Mouse (Mus musculus) myocyte (in vitro differentiated cells): Measurements from ENCODE around the gene Notch3. TPM values are rescaled to one million over a fixed set of nuclear protein-coding genes. Genes with fewer than 3 reads are reported as not detected.
"Not testable (repeated sequence)": the region's sequence is repeated elsewhere in the genome, so short reads cannot be mapped to it uniquely, and the experiment has no call there.

Experiments
- H3K27me3 ChIP-seq: one replicate; pipeline ENCODE4 v1.6.1; 2011; ENCODE audit not compliant: control insufficient read depth, insufficient read depth, insufficient read length
- H3K36me3 ChIP-seq: one replicate; pipeline ENCODE4 v1.6.1; 2011; ENCODE audit not compliant: control insufficient read depth, insufficient read depth
- H3K4me2 ChIP-seq: one replicate; pipeline ENCODE4 v1.6.1; 2011; ENCODE audit warnings: low read depth, control low read depth
- H3K4me3 ChIP-seq: one replicate; pipeline ENCODE4 v1.5.1; 2011; ENCODE audit warnings: mild to moderate bottlenecking, control low read depth, moderate library complexity
- H3K79me2 ChIP-seq: one replicate; pipeline ENCODE4 v1.6.1; 2011; ENCODE audit not compliant: control insufficient read depth, insufficient read depth
- H3ac ChIP-seq: one replicate; pipeline ENCODE4 v1.6.1; 2011; ENCODE audit not compliant: control insufficient read depth, insufficient read length
- CEBPB ChIP-seq: IDR thresholded peaks from 2 replicates; pipeline ENCODE4 v1.6.1; 2011; ENCODE audit warnings: mild to moderate bottlenecking, moderate library complexity; ENCODE audit not compliant: poor library complexity, insufficient read depth, severe bottlenecking
- E2F4 ChIP-seq: IDR thresholded peaks from one replicate; pipeline ENCODE4 v1.6.1; 2011; ENCODE audit warnings: mild to moderate bottlenecking, control low read depth, moderate library complexity; ENCODE audit not compliant: insufficient read depth
- MAX ChIP-seq: IDR thresholded peaks from one replicate; pipeline ENCODE4 v1.6.1; 2011; ENCODE audit warnings: low read depth, mild to moderate bottlenecking, control low read depth
- MYOD1 ChIP-seq, 3 experiments: IDR thresholded peaks; one replicate each; pipeline ENCODE4 v1.6.1; 2011; ENCODE audit warnings: control low read depth in 2 of 3, low read depth in 2 of 3, mild to moderate bottlenecking in 2 of 3, moderate library complexity in 1 of 3; ENCODE audit not compliant: insufficient read length in 2 of 3, control insufficient read depth in 1 of 3
- MYOG ChIP-seq, 3 experiments: IDR thresholded peaks; one replicate each; pipeline ENCODE4 v1.6.1; 2011; ENCODE audit warnings: control low read depth in 2 of 3, low read depth in 2 of 3, mild to moderate bottlenecking in 2 of 3; ENCODE audit not compliant: insufficient read length in 2 of 3, control insufficient read depth in 1 of 3, insufficient read depth in 1 of 3
- POLR2A ChIP-seq: IDR thresholded peaks from one replicate; pipeline ENCODE4 v1.6.1; 2011; ENCODE audit warnings: low read depth, mild to moderate bottlenecking, control low read depth, moderate library complexity; ENCODE audit not compliant: insufficient read length
- POLR2AphosphoS2 ChIP-seq: IDR thresholded peaks from one replicate; pipeline ENCODE4 v1.6.1; 2011; ENCODE audit warnings: low read depth, control low read depth; ENCODE audit not compliant: insufficient read length
- REST ChIP-seq: IDR thresholded peaks from one replicate; pipeline ENCODE4 v1.6.1; 2011; ENCODE audit warnings: mild to moderate bottlenecking, control low read depth, moderate library complexity; ENCODE audit not compliant: insufficient read depth, insufficient read length
- SRF ChIP-seq: IDR thresholded peaks from one replicate; pipeline ENCODE4 v1.6.1; 2011; ENCODE audit warnings: low read depth; ENCODE audit not compliant: control insufficient read depth, insufficient read length
- TCF12 ChIP-seq: IDR thresholded peaks from one replicate; pipeline ENCODE4 v1.6.1; 2011; ENCODE audit warnings: mild to moderate bottlenecking, control low read depth; ENCODE audit not compliant: poor library complexity, insufficient read depth, severe bottlenecking
- TCF3 ChIP-seq: IDR thresholded peaks from one replicate; pipeline ENCODE4 v1.6.1; 2011; ENCODE audit warnings: low read depth, control low read depth; ENCODE audit not compliant: insufficient read length
- USF1 ChIP-seq: IDR thresholded peaks from one replicate; pipeline ENCODE4 v1.6.1; 2011; ENCODE audit warnings: low read depth, mild to moderate bottlenecking, control low read depth, moderate library complexity
- polyA plus RNA-seq: library from polyadenylated mRNA; unstranded; fragments of >200 nt; fragmentation: generic; extraction: Trizol; gene quantifications from one replicate; pipeline ENCODE4 v1.2.1, GENCODE M21; 2012; ENCODE audit warnings: missing spikeins

Notch3 gene
- polyA plus RNA-seq, 1 experiment, result 84.6 TPM

- H3K4me2 ChIP-seq, result peak overlapping the region; percentile 18
- TF ChIP-seq POLR2A, result no peak
- no peak for TF ChIP-seq CEBPB
- TF ChIP-seq TCF3, result no peak
- TF ChIP-seq MYOG (IDR thresholded peaks at IDR 0.05; ENCODE audit: control insufficient read depth in 1 of 3, insufficient read depth in 1 of 3, insufficient read length in 2 of 3, low read depth in 2 of 3), result peak in 1 of 3 experiments; percentile 37
- no peak for TF ChIP-seq TCF12
- TF ChIP-seq REST, result no peak
- no peak for TF ChIP-seq E2F4
- peak in 1 of 3 experiments; percentile 45 for TF ChIP-seq MYOD1 (IDR thresholded peaks at IDR 0.05; ENCODE audit: control insufficient read depth in 1 of 3, insufficient read length in 2 of 3, low read depth in 2 of 3)
- no peak for TF ChIP-seq USF1
- TF ChIP-seq POLR2AphosphoS2, result no peak
- no peaks in the 10 kb centered on the region for H3K79me2 ChIP-seq
- no peaks in the 10 kb centered on the region for H3K27me3 ChIP-seq
- H3K36me3 ChIP-seq, result peaks cover 16% of the 10 kb centered on the region
- no peak overlapping the region for H3ac ChIP-seq
- H3K4me3 ChIP-seq, result no peak overlapping the region
Observed at GRCm38 (mm10) chr17:32121833-32122586, 44.6 kb downstream of the Notch3 start.

GRCm38 (mm10) chr17:32120771-32121532 lies 45.7 kb downstream of the Notch3 start:
- no peak for TF ChIP-seq POLR2A
- TF ChIP-seq POLR2AphosphoS2, result no peak
- TF ChIP-seq E2F4, result no peak
- no peak for TF ChIP-seq SRF
- no peak for TF ChIP-seq TCF3
- TF ChIP-seq MYOD1 (IDR thresholded peaks at IDR 0.05; ENCODE audit: control insufficient read depth in 1 of 3, insufficient read length in 2 of 3, low read depth in 2 of 3), result no peak
- Histone ChIP-seq H3K4me2 (no peak overlapping the region), H3K79me2 (no peaks in the 10 kb centered on the region), H3K4me3 (no peak overlapping the region), H3K36me3 (peaks cover 9% of the 10 kb centered on the region), H3K27me3 (no peaks in the 10 kb centered on the region), H3ac (no peak overlapping the region)

GRCm38 (mm10) chr17:32119196-32119595 lies 47.5 kb downstream of the Notch3 start:
- H3K79me2 ChIP-seq, result no peaks in the 10 kb centered on the region
- H3ac ChIP-seq, result no peak overlapping the region
- TF ChIP-seq MYOG (IDR thresholded peaks at IDR 0.05; ENCODE audit: control insufficient read depth in 1 of 3, insufficient read depth in 1 of 3, insufficient read length in 2 of 3, low read depth in 2 of 3), result no peak
- no peaks in the 10 kb centered on the region for H3K27me3 ChIP-seq
- no peak overlapping the region for H3K4me2 ChIP-seq
- H3K4me3 ChIP-seq, result no peak overlapping the region
- H3K36me3 ChIP-seq, result peaks cover 9% of the 10 kb centered on the region

- Histone ChIP-seq H3K4me2 (peak overlapping the region; percentile 64), H3K27me3 (no peaks in the 10 kb centered on the region), H3K36me3 (peaks cover 4% of the 10 kb centered on the region), H3K4me3 (no peak overlapping the region), H3ac (no peak overlapping the region), H3K79me2 (no peaks in the 10 kb centered on the region)
- TF ChIP-seq E2F4 (no peak), MYOG (IDR thresholded peaks at IDR 0.05; ENCODE audit: control insufficient read depth in 1 of 3, insufficient read depth in 1 of 3, insufficient read length in 2 of 3, low read depth in 2 of 3) (peak; percentile 59 to 82 (median 70)), SRF (no peak), USF1 (no peak), POLR2AphosphoS2 (peak; percentile 66), TCF12 (no peak), MAX (no peak), REST (no peak), CEBPB (no peak), MYOD1 (IDR thresholded peaks at IDR 0.05; ENCODE audit: control insufficient read depth in 1 of 3, insufficient read length in 2 of 3, low read depth in 2 of 3) (peak; percentile 34 to 88 (median 85)), TCF3 (peak; percentile 5), POLR2A (peak; percentile 14)
Observed at GRCm38 (mm10) chr17:32118484-32118883, 48.2 kb downstream of the Notch3 start.

GRCm38 (mm10) chr17:32117872-32118421 lies 48.7 kb downstream of the Notch3 start:
- H3K36me3 ChIP-seq, H3K79me2 ChIP-seq, H3ac ChIP-seq, H3K4me3 ChIP-seq, H3K27me3 ChIP-seq: not testable (repeated sequence)
- peak overlapping the region; percentile 64 for H3K4me2 ChIP-seq
- TF ChIP-seq MYOG (IDR thresholded peaks at IDR 0.05; ENCODE audit: control insufficient read depth in 1 of 3, insufficient read depth in 1 of 3, insufficient read length in 2 of 3, low read depth in 2 of 3) (peak in 1 of 3 experiments; percentile 2), TCF12 (peak; percentile 35), POLR2A (peak; percentile 31), POLR2AphosphoS2 (peak; percentile 35), CEBPB (peak; percentile 43; the same call in 1 of the 2 replicates), MYOD1 (IDR thresholded peaks at IDR 0.05; ENCODE audit: control insufficient read depth in 1 of 3, insufficient read length in 2 of 3, low read depth in 2 of 3) (peak in 1 of 3 experiments; percentile 44)
